7 mouse cellular contexts compared by ENCODE assay signal in genomic region chr13:119690039-119690728, GRCm38 (mm10). TPM values are rescaled to one million over a fixed set of nuclear protein-coding genes. Genes with fewer than 3 reads are reported as not detected.
DNase-seq lines count a peak whose midpoint lies in the region; ATAC-seq lines count a peak whose summit lies in the region.

Hmgcs1 (plus strand) TSS chr13:119690379.

- no peaks in the 10 kb centered on the region for H3K9me3 ChIP-seq in intestine, embryonic 16.5 days (ENCODE audit: control insufficient read depth, low read length)
- H3K9me3 ChIP-seq in midbrain, embryonic 11.5 days (ENCODE audit: control insufficient read depth, low read length): no peaks in the 10 kb centered on the region

- H3K9ac ChIP-seq in intestine, embryonic 16.5 days (ENCODE audit: low read depth, low read length): peak within 1 kb of the TSS; percentile 96
- H3K9ac ChIP-seq in midbrain, embryonic 11.5 days (ENCODE audit: low read length): peak within 1 kb of the TSS; percentile 88

- under 1% methylated on average over 59 of the region's 59 CpGs for WGBS in intestine, embryonic 16.5 days
- under 1% methylated on average over 59 of the region's 59 CpGs for WGBS in midbrain, embryonic 11.5 days

- peak; percentile 100 for DNase-seq in adrenal gland, adult 8-10 months
- DNase-seq in embryo, embryonic 9.5 days (ENCODE audit: extremely low spot score): peak; percentile 100
- peak; percentile 97 to 99 for DNase-seq in gastrocnemius, postnatal 4 days (ENCODE audit: low spot score in 2 of 2)
- DNase-seq in left cerebral cortex, postnatal 36 days (ENCODE audit: low spot score in 2 of 2): peak; percentile 99
- DNase-seq in midbrain, embryonic 11.5 days (ENCODE audit: low spot score, missing footprints): peak; percentile 100
- peak; percentile 99 for DNase-seq in skeletal muscle tissue, adult 2 months (ENCODE audit: low read depth, low spot score)

- H3K4me2 ChIP-seq in intestine, embryonic 16.5 days (ENCODE audit: low read depth, low read length): peak within 1 kb of the TSS; percentile 46
- H3K4me2 ChIP-seq in midbrain, embryonic 11.5 days: peak within 1 kb of the TSS; percentile 63

- peak within 1 kb of the TSS; percentile 99 for H3K27ac ChIP-seq in intestine, embryonic 16.5 days (ENCODE audit: low read length)
- peak within 1 kb of the TSS; percentile 93 for H3K27ac ChIP-seq in midbrain, embryonic 11.5 days (ENCODE audit: low read depth, low read length)

- no peaks in the 10 kb centered on the region for H3K36me3 ChIP-seq in intestine, embryonic 16.5 days (ENCODE audit: control insufficient read depth, insufficient read depth, low read length)
- no peaks in the 10 kb centered on the region for H3K36me3 ChIP-seq in midbrain, embryonic 11.5 days (ENCODE audit: control insufficient read depth, insufficient read depth, low read length)

- H3K4me1 ChIP-seq in intestine, embryonic 16.5 days (ENCODE audit: control insufficient read depth, insufficient read depth, low read length): peaks cover 10% of the 10 kb centered on the region
- peaks cover 18% of the 10 kb centered on the region for H3K4me1 ChIP-seq in midbrain, embryonic 11.5 days (ENCODE audit: control insufficient read depth, insufficient read depth, low read length)

- H3K4me3 ChIP-seq in intestine, embryonic 16.5 days (ENCODE audit: low read length): peak within 1 kb of the TSS; percentile 97
- H3K4me3 ChIP-seq in midbrain, embryonic 11.5 days (ENCODE audit: low read depth, low read length): peak within 1 kb of the TSS; percentile 78

- ATAC-seq in intestine, embryonic 16.5 days: peak; percentile 99
- ATAC-seq in midbrain, embryonic 11.5 days (ENCODE audit: low FRiP score): peak; percentile 99

- no peaks in the 10 kb centered on the region for H3K27me3 ChIP-seq in intestine, embryonic 16.5 days (replicated peaks; ENCODE audit: control insufficient read depth, insufficient read depth, low read length)
- no peaks in the 10 kb centered on the region for H3K27me3 ChIP-seq in midbrain, embryonic 11.5 days (ENCODE audit: control insufficient read depth, insufficient read depth, low read length)

- intact Hi-C loops in left cerebral cortex, postnatal 36 days (cut with DNase I): loop anchor here (5.0 kb wide), 3 partner anchors 43 to 102 kb away; partner anchors contain the start of genes Nim1k and Zfp131

RNA-seq across cellular contexts. Expression of gene Hmgcs1, which starts in this region (rescaled TPM):
- 100 to 1,000 TPM; 154 to 280 (median 237) TPM for total RNA-seq in adrenal gland, adult 8-10 months (2022)
- 10 to 100 TPM; 80.8 to 92.4 TPM for total RNA-seq in gastrocnemius, postnatal 4 days (2021)
- polyA plus RNA-seq in intestine, embryonic 16.5 days (2015; fragmentation: Nextera tagmentation; extraction: Ambion mirVana): 247 and 266 TPM in 2 replicates
- 100 to 1,000 TPM; 247 to 296 TPM for total RNA-seq in left cerebral cortex, postnatal 36 days (2021)
- 516 and 569 TPM in 2 replicates for polyA plus RNA-seq in midbrain, embryonic 11.5 days (2014; fragmentation: Nextera tagmentation; extraction: Ambion mirVana)

Comparison
In these comparisons a context has a peak if more than half of its experiments do, and no peak if none do; other contexts are left out.
1. Peak in every context shown above with its lines: DNase-seq, ATAC-seq, H3K4me3 ChIP-seq and H3K27ac ChIP-seq.